Mouse (Mus musculus) kidney, adult 2 months (tissue): ENCODE data around the gene Abhd2. TPM values are rescaled to one million over a fixed set of nuclear protein-coding genes. Genes with fewer than 3 reads are reported as not detected.

Source experiments
- DNase-seq: peaks from one replicate; pipeline ENCODE4 v3.0.0; 2021
- H3K27ac ChIP-seq: fragments of 200-500 bp; 2 replicates; pipeline ENCODE4 v1.5.1; 2012; ENCODE audit warnings: low read depth, low read length, control low read depth, inconsistent platforms; ENCODE audit not compliant: insufficient read depth
- H3K27me3 ChIP-seq: fragments of 200-500 bp; replicated peaks from 2 replicates; pipeline ENCODE4 v1.6.1; 2012; ENCODE audit warnings: mild to moderate bottlenecking, moderate library complexity, low read length, inconsistent platforms; ENCODE audit not compliant: control insufficient read depth, insufficient read depth
- H3K36me3 ChIP-seq: fragments of 200-500 bp; 2 replicates; pipeline ENCODE4 v1.6.1; 2012; ENCODE audit warnings: mild to moderate bottlenecking, moderate library complexity, low read length, inconsistent platforms; ENCODE audit not compliant: control insufficient read depth, insufficient read depth
- H3K4me1 ChIP-seq: fragments of 200-500 bp; 2 replicates; pipeline ENCODE4 v1.6.1; 2011; ENCODE audit warnings: low read length; ENCODE audit not compliant: control insufficient read depth, insufficient read depth
- H3K4me3 ChIP-seq: fragments of 200-500 bp; 2 replicates; pipeline ENCODE4 v1.5.1; 2011; ENCODE audit warnings: mild to moderate bottlenecking, low read depth, low read length, control low read depth; ENCODE audit not compliant: insufficient read depth
- CTCF ChIP-seq: fragments of 200-500 bp; conservative IDR thresholded peaks from 2 replicates; pipeline ENCODE4 v1.5.1; 2011; ENCODE audit warnings: low read depth, mild to moderate bottlenecking, control low read depth, low read length, moderate library complexity, mixed read lengths; ENCODE audit not compliant: insufficient read depth, insufficient read length
- POLR2A ChIP-seq: fragments of 200-500 bp; IDR thresholded peaks from one replicate; pipeline ENCODE4 v1.6.1; 2011; ENCODE audit warnings: low read depth, low read length, control low read depth
- WGBS: fragments of 180-500 bp; shearing (Covaris S2); methylation state at CpG from one replicate; pipeline ENCODE4 v1.1.7; 2018; 5-methylcytosine and 5-hydroxymethylcytosine counted together
- polyA plus RNA-seq: library from polyadenylated mRNA; depleted of rRNA; stranded (reverse); fragments of >200 nt; gene quantifications from 2 replicates; pipeline ENCODE4 v1.2.3, GENCODE M21; 2012

Abhd2 gene
- polyA plus RNA-seq, 1 experiment = 29.4 TPM

DNA sequence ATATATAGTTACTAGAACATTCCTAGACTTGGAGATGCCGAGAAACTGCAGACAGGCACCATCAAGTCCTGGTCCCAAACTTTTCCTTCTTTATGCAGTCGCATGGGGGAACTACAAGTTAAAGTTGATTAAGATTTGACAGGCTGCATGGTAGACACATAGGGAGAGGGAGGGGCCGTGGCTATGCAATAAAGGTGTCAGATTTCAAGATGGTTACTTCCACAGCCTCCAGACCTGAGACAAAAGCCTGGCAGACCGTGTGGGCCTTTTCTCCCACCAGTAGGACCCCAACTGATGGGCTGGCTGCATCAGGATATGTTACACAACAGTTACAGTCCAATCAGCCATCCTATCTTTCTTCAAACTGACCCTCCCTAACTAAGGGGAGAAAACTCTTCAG lies 96.4 kb downstream of the Abhd2 start:
- DNase-seq = no peak
- Histone ChIP-seq H3K4me1 (no peaks in the 10 kb centered on the region), H3K4me3 (no peak overlapping the region), H3K27me3 (no peaks in the 10 kb centered on the region), H3K27ac (no peak overlapping the region), H3K36me3 (no peaks in the 10 kb centered on the region)
- 30% methylated on average over 4 of the region's 4 CpGs for WGBS
- TF ChIP-seq POLR2A = no peak
- TF ChIP-seq CTCF = no peak

DNA sequence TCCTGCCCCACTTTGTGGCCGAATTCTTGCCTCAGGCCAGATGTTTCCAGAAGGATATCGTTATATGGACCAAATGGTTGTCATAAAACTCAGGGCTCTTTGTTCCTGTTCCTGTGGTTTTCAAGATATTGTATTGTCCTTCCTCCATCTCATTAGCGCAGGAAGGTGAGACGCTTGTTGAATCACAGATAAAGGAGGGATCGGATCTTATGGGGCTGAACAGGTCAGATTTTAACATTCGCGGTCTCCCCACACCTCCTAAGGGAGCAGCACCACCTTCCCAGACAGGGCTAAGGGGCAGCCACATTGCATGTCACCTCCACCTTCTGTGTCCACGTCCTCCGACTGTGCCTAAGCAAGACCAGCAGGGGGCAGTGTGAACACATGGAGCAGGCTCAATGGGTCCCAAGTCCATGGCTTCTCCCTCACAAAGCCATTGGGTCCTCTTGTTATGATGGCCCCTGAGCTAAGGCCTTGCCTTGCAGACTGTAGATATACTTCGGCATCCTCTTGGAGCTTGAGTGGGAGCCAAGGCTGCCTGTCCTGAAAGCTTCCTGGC lies 98.4 kb downstream of the Abhd2 start:
- DNase-seq = peak; percentile 70
- Histone ChIP-seq H3K27me3 (no peaks in the 10 kb centered on the region), H3K27ac (no peak overlapping the region), H3K36me3 (no peaks in the 10 kb centered on the region), H3K4me3 (no peak overlapping the region), H3K4me1 (no peaks in the 10 kb centered on the region)
- TF ChIP-seq CTCF (peak; percentile 99), POLR2A (no peak)
- 26% methylated on average over 10 of the region's 10 CpGs for WGBS

GRCm38 (mm10) chr7:79374017-79374416 lies 101.0 kb downstream of the Abhd2 start:
- Histone ChIP-seq H3K36me3 (no peaks in the 10 kb centered on the region), H3K4me1 (no peaks in the 10 kb centered on the region), H3K27me3 (no peaks in the 10 kb centered on the region), H3K4me3 (no peak overlapping the region), H3K27ac (no peak overlapping the region)
- no peak for TF ChIP-seq CTCF
- TF ChIP-seq POLR2A = no peak
- no peak for DNase-seq

GRCm38 (mm10) chr7:79375594-79375993 lies 102.6 kb downstream of the Abhd2 start:
- H3K27ac ChIP-seq = no peak overlapping the region
- TF ChIP-seq POLR2A = no peak
- no peak for TF ChIP-seq CTCF
- H3K4me3 ChIP-seq = no peak overlapping the region
- no peaks in the 10 kb centered on the region for H3K36me3 ChIP-seq
- no peak for DNase-seq
- no peaks in the 10 kb centered on the region for H3K27me3 ChIP-seq
- no peaks in the 10 kb centered on the region for H3K4me1 ChIP-seq
- 62% methylated on average over 5 of the region's 5 CpGs for WGBS

GRCm38 (mm10) chr7:79376516-79377275 lies 103.7 kb downstream of the Abhd2 start:
- TF ChIP-seq CTCF (no peak), POLR2A (no peak)
- H3K36me3 ChIP-seq = no peaks in the 10 kb centered on the region
- H3K27ac ChIP-seq = no peak overlapping the region
- H3K4me3 ChIP-seq = no peak overlapping the region
- WGBS = 84% methylated on average over 10 of the region's 10 CpGs
- H3K27me3 ChIP-seq = no peaks in the 10 kb centered on the region
- no peak for DNase-seq
- H3K4me1 ChIP-seq = no peaks in the 10 kb centered on the region

DNA sequence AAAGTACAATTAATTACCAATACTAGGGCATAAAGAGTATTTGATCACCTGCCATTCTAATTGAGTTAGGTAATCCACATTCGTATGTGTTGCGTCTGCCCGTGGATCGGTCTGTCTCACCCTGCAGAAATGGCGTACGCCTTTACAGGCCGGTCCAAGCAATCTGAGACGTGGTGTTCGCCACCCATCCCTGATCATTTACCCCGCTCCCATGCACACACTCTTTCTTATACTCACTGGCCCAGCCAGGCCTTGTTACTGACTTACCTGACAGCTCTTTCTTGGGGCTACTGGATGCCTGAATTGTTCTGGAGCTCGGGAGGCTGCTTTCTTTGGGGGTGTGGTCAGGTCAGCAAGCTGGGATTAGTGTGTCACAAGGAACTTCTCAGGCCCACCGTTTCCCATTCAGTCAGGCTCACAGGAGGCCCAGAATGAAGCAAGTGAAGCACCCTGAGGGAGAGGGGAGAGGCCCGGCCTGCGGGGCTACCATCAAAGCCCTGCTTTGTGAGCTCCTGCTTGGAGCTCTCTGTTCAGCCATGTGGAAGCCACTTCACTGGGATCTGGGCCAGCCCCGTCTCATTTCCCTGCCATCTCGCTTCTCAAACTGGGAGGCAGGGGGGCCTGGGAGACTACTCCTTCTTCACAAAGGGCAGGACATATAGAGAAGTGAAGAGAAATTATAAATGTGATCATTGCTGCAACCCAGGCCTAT lies 113.6 kb downstream of the Abhd2 start, which contains the start of gene Rlbp1:
Gene Rlbp1, minus strand, starts transcription at position 627 of the 712 bp plus-strand sequence.
- Histone ChIP-seq H3K36me3 (no peaks in the 10 kb centered on the region), H3K4me1 (no peaks in the 10 kb centered on the region; the same call in 1 of the 2 replicates)
- WGBS = 72% methylated on average over 16 of the region's 16 CpGs

GRCm38 (mm10) chr7:79387140-79387539 lies 114.1 kb downstream of the Abhd2 start:
- 79% methylated on average over 8 of the region's 8 CpGs for WGBS
- DNase-seq = no peak
- Histone ChIP-seq H3K27ac (no peak overlapping the region), H3K4me1 (no peaks in the 10 kb centered on the region; the same call in 1 of the 2 replicates), H3K27me3 (no peaks in the 10 kb centered on the region), H3K4me3 (no peak overlapping the region), H3K36me3 (no peaks in the 10 kb centered on the region)
- TF ChIP-seq POLR2A = no peak

More for the DNA sequence above, 113.6 kb downstream of the Abhd2 start, which contains the start of gene Rlbp1:
- TF ChIP-seq POLR2A = no peak
- Histone ChIP-seq H3K4me3 (no peak within 1 kb of the TSS), H3K27ac (no peak within 1 kb of the TSS), H3K27me3 (no peaks in the 10 kb centered on the region)
- DNase-seq = no peak
